Mouse (Mus musculus) embryo, embryonic 9.5 days (tissue): ENCODE results near the gene Dpp9.

ENCODE experiments used
- DNase-seq: peaks from one replicate; pipeline ENCODE4 v3.0.0-alpha.2; 2017; ENCODE audit errors: extremely low spot score

Gene Dpp9

DNA sequence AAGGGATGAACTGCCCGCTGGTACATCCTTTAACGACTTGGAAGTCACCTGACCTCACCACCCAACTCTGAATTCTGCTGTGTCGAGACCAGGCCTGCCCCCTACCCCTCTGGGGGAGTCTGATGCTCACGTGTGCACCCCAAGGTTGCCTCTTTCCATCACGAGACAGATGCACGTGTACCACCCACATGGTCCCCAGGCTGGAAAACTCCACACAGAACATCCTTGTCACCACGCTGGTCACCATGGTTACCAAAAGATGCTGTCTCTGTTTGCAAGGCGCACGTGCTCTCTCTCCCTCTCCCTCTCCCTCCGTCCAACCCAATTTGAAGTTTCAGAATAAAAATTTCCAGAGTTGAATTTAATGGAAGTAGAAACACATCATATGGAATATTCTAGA is 11.2 kb upstream of the Dpp9 start:
- DNase-seq = no peak

DNA sequence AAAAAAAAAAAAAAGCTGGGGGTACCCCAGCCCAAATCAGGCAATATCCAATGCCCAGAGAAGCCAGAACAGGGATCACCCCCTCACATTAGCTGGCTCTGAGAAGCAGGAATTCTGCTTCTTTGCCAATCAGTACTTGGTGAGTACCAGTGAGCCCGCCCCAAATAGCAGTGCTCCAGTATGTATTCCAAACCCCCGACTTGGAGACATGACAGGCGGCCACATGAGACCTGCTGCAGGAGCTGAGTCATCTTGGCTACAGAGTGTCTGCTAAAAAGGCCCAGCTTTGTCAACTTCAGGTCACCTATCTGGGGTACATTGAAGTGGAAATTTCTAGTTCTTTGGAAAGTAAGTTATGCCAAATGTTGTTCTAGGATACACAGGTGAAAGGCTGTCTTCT is 7.9 kb upstream of the Dpp9 start:
- no peak for DNase-seq

- DNase-seq = no peak
Measured at GRCm38 (mm10) chr17:56224916-56225315, 6.2 kb upstream of the Dpp9 start.

GRCm38 (mm10) chr17:56219805-56220204 is 1.1 kb upstream of the Dpp9 start:
- DNase-seq = no peak

- no peak for DNase-seq
Measured at GRCm38 (mm10) chr17:56219251-56219650, 546 bp upstream of the Dpp9 start.

DNA sequence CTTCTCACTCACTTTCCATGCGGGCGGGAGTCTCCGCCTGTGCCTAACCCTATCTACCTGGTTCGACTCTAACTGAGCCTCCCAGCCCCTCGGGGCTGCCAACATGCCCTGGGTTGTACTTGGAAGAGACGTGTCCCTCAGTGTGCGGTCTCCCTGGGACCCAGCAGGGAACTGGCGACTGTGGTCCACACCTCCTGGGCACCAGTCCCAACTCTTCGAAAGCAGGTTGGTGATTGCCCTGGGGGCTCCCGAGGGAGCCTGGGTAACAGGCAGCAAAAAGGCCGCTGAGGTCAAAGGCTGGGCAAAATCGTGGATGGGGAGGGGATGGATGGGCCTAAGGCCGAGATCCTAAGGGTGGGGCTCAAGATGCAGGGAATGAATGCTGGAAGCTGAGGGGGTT is 1.0 kb downstream of the Dpp9 start:
- no peak for DNase-seq

DNA sequence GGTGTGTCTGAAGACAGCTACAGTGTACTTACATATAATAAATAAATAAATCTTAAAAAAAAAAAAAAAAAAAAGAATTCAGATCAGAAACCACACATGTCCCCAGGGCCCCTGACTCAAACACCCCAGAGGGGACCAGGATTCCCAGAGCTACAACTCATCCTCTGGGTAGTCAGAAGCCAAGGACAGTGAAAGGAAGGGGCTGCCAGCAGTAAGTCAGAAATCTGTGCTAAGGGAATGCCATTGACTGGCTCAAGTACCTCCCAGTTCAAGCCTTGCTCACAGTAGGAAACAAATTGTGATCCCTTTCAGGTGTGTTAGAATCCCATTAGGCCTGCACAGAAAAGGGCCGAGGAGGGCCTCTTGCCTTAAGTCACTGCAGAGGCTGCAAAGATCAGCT is 4.5 kb downstream of the Dpp9 start:
- no peak for DNase-seq

- DNase-seq = no peak
Measured at GRCm38 (mm10) chr17:56212676-56213075, 6.0 kb downstream of the Dpp9 start.

- DNase-seq = no peak
Measured at GRCm38 (mm10) chr17:56211090-56211489, 7.6 kb downstream of the Dpp9 start.

DNA sequence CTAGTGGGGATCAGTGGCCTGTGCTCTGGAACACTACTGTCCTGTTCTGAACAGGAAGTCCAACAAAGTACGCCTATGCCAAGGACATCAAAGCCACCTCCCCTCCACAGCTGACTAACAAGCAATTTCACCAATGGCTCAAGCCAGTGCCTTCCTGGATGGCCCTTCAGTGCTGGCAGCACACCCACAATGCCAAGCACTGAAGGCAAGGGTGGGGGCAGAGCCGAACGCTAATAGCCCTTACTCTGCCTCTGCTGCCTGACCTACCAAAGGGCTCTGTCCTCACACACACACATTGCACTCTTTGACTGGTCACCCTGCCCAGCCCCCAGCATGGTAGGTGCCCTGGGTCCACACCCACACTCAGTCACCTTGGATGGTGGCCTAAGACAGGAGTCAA is 9.9 kb downstream of the Dpp9 start:
- no peak for DNase-seq

DNA sequence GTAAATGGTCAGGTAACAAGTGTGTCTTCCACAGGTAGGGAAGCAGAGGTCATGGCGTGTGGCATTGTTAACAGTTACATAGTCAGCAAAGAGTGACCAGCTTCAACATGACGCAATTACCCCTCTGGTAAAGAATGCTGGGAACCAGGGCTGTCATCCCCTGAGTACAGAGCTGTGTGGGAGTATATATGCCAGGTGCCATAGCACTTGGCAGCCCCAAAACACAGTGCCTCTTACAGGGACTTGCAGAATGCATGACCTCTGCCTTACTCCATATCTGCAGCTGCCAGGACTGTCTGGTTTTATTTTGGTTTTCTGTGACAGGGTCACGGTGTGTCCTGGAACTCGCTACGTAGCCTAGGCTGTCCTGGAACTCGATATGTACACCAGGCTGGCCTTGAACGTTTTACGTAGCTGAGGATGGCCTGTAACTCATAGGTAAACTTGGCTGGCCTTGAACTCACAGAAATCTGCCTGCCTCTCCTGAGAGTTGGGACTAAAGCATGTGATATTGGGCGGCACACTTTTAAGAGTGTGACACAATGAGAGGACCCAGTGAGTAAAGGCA is 10.7 kb downstream of the Dpp9 start:
- no peak for DNase-seq

- DNase-seq = no peak
Measured at GRCm38 (mm10) chr17:56206986-56207674, 11.6 kb downstream of the Dpp9 start.

DNA sequence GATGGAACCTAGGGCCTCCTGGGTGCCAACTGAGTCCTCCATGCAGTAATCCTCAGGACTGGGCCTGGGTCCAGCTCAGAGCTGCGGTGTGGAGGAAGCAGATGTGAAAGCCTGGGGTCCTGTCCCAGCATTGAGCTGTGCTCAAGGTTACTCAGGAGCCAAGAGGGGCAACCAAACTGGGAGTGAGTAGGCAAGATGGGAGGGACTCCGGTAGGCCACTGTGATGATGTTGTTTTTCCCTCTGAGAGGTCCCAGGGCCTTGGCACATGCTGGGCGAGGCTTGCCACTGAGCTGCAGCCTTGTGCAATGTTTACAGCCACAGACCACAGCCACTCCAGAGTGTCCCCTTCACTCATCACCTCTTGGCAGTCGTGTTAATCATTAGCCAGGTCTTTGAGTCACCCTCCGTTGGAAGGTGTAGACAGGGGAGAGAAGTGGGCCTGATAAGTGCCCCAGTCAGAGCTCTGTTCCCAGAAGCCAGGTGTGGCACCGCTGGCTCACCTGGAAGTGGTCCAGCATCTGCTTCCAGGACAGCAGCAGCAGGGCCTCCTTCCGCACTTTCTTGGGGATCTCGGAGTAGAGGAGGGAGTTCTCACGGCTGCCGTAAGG is 12.3 kb downstream of the Dpp9 start:
- no peak for DNase-seq

DNA sequence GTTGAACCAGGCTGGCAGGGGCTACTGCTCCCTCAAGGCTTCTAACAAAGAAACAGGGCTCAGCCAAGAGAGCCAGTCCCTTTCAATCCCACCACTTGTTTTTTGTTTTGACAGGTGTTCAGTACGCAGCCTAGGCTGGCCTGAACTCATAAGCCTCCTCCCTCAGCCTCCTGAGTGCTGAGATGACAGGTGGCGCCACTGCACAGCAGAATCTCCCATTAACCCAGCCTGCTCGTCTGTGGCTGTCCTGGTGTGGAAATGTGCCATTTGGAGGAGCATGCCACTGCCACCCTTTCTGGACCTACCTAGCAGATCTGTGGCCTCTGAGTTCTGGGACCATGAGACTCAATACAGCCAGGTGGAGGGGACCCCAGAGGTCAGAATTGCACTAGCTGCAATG is 15.0 kb downstream of the Dpp9 start:
- no peak for DNase-seq

GRCm38 (mm10) chr17:56202476-56202875 is 16.2 kb downstream of the Dpp9 start:
- DNase-seq = no peak

- no peak for DNase-seq
Measured at GRCm38 (mm10) chr17:56201642-56202041, 17.1 kb downstream of the Dpp9 start.

DNA sequence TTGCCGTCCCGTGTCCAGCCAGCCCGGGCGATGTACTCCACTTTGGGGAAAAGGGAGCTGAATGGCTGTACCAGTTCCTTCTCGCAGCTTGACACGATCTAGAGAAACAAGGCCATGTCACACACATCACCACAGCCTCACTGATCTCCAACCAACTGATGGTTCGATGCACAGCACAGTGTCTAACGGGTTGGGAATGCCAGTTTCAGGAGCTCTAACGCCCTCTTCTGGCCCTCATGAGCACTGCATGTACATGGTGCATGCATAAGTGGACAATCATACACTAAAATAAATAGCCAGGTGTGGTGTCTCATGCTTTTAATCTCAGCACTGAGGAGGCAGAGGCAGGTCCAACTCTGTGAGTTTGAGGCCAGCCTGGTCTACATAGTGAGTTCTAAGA is 18.1 kb downstream of the Dpp9 start:
- DNase-seq = no peak

- no peak for DNase-seq
Measured at GRCm38 (mm10) chr17:56196860-56197259, 21.8 kb downstream of the Dpp9 start.

GRCm38 (mm10) chr17:56194765-56195164 is 23.9 kb downstream of the Dpp9 start:
- DNase-seq = no peak

- DNase-seq = no peak
Measured at GRCm38 (mm10) chr17:56194357-56194756, 24.3 kb downstream of the Dpp9 start.

DNA sequence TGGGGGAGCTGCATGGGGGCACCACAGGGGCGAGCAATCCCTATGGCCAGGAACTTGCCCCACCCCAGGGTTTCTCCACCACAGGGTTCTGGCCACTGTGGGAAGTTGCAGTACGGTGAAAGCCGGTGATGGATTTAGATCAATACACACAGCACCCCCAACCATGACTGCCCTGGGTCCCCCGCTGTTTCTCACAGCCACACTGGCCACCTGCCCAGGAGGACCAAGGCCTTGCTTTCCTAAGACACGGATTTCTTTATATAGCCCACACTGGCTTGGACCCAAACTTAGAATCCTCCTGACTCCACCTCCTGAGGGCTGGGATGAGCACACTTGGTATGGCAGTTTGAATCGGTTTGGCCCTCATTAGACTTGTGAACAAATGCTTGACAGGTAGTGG is 27.4 kb downstream of the Dpp9 start:
- DNase-seq = no peak

DNA sequence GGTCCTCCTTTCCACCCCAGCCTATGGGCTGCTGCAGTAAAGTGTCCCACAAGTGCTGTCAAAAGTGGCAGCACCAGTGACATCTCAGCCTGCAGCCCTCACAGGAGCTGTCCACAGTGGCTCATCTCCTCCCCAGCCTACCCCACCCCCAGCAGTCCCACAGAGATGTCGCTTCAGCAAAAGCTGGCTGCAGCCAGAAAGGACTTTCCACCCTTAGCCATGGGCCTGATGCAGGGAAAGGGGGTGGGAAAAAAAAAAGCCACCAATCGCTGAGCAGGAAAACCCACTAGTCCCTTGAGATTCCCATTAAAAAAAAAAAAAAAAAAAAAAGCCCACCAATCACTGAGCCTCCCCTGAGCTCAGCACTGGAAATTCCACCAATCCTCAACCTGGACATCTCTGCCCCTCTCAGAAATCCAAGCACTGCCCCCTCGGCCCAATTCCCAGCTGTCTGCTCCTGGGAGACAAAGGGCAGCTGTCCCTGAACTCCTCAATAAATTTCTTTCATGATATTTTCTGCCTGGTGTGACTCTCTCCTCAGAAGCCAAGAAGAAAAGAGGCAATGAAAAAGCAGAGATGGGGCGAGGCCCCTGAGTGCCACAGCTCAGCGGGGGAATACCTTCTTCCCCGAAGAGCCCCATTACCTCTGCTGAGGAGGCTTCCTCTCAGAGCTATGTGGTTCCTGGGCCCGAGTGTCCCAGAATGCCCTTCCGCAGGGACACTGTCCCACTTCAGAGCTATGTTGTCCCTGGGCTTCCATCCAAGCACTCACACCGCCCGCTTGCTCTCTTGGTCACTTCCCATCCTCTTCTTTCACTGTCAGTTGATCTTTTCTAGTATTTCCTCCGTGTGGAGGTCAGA is 33.2 kb downstream of the Dpp9 start:
- DNase-seq = peak; percentile 42
